Mouse (Mus musculus) kidney, adult 2 months (tissue): ENCODE data around the gene Arhgef1.

Experiments used
- CTCF ChIP-seq: fragments of 200-500 bp; conservative IDR thresholded peaks from 2 replicates; pipeline ENCODE4 v1.5.1; 2011; ENCODE audit warnings: low read depth, mild to moderate bottlenecking, control low read depth, low read length, moderate library complexity, mixed read lengths; ENCODE audit not compliant: insufficient read depth, insufficient read length
- POLR2A ChIP-seq: fragments of 200-500 bp; IDR thresholded peaks from one replicate; pipeline ENCODE4 v1.6.1; 2011; ENCODE audit warnings: low read depth, low read length, control low read depth

DNA sequence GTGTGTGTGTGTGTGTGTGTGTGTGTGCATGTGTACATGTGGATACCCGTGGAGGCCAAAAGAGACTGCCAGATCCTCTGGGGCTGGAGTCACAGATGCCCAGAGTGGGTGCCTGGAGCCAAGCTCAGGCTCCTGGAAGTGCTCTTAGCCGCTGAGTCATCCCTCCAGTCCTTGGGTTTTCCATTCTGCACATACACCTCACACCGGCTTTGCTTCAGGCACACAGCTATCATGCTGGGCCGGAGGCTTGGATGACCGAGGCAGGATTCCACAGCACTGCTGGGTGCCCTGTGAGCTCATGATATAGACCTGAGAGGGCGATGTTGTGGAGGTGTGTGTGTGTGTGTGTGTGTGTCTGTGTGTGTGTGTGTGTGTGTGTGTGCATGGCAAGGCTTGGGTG lies 65.8 kb downstream of the Arhgef1 start:
- TF ChIP-seq POLR2A (no peak), CTCF (no peak)
